Mouse (Mus musculus) kidney, adult 2 months (tissue): ENCODE results near the gene Sik3. TPM values are rescaled to one million over a fixed set of nuclear protein-coding genes. Genes with fewer than 3 reads are reported as not detected.

ENCODE experiments used
- DNase-seq: peaks from one replicate; pipeline ENCODE4 v3.0.0; 2021
- H3K27ac ChIP-seq: fragments of 200-500 bp; 2 replicates; pipeline ENCODE4 v1.5.1; 2012; ENCODE audit warnings: low read depth, low read length, control low read depth, inconsistent platforms; ENCODE audit not compliant: insufficient read depth
- H3K27me3 ChIP-seq: fragments of 200-500 bp; replicated peaks from 2 replicates; pipeline ENCODE4 v1.6.1; 2012; ENCODE audit warnings: mild to moderate bottlenecking, moderate library complexity, low read length, inconsistent platforms; ENCODE audit not compliant: control insufficient read depth, insufficient read depth
- H3K36me3 ChIP-seq: fragments of 200-500 bp; 2 replicates; pipeline ENCODE4 v1.6.1; 2012; ENCODE audit warnings: mild to moderate bottlenecking, moderate library complexity, low read length, inconsistent platforms; ENCODE audit not compliant: control insufficient read depth, insufficient read depth
- H3K4me1 ChIP-seq: fragments of 200-500 bp; 2 replicates; pipeline ENCODE4 v1.6.1; 2011; ENCODE audit warnings: low read length; ENCODE audit not compliant: control insufficient read depth, insufficient read depth
- H3K4me3 ChIP-seq: fragments of 200-500 bp; 2 replicates; pipeline ENCODE4 v1.5.1; 2011; ENCODE audit warnings: mild to moderate bottlenecking, low read depth, low read length, control low read depth; ENCODE audit not compliant: insufficient read depth
- CTCF ChIP-seq: fragments of 200-500 bp; conservative IDR thresholded peaks from 2 replicates; pipeline ENCODE4 v1.5.1; 2011; ENCODE audit warnings: low read depth, mild to moderate bottlenecking, control low read depth, low read length, moderate library complexity, mixed read lengths; ENCODE audit not compliant: insufficient read depth, insufficient read length
- POLR2A ChIP-seq: fragments of 200-500 bp; IDR thresholded peaks from one replicate; pipeline ENCODE4 v1.6.1; 2011; ENCODE audit warnings: low read depth, low read length, control low read depth
- WGBS: fragments of 180-500 bp; shearing (Covaris S2); methylation state at CpG from one replicate; pipeline ENCODE4 v1.1.7; 2018; 5-methylcytosine and 5-hydroxymethylcytosine counted together
- polyA plus RNA-seq: library from polyadenylated mRNA; depleted of rRNA; stranded (reverse); fragments of >200 nt; gene quantifications from 2 replicates; pipeline ENCODE4 v1.2.3, GENCODE M21; 2012

The Sik3 gene
- polyA plus RNA-seq, 1 experiment: 32.2 TPM

DNA sequence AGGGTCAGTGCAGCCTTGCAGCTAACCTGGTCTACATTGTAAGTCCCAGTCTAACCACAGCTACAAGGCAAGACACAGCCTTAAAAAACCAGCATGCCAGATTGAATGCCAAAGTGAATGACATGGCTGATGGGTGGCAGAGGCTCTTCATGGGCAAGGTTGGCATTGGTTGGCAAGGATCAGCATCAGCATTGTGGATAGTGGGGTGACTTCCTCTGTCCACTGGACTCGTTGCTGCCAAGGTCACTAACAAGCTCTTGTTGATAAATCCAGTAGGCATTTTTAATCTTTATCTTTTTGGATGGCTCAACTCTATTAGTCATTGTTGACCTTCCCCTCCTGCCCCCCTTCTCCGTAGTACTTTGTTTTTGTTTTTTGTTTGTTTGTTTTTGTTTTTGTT, 187.0 kb downstream of the Sik3 start:
- Histone ChIP-seq H3K4me3 (no peak overlapping the region), H3K4me1 (no peaks in the 10 kb centered on the region), H3K27ac (no peak overlapping the region), H3K27me3 (no peaks in the 10 kb centered on the region), H3K36me3 (peaks cover 7% of the 10 kb centered on the region)
- DNase-seq: no peak
- WGBS: 77% methylated on average over 2 of the region's 2 CpGs
- TF ChIP-seq POLR2A (no peak), CTCF (no peak)

DNA sequence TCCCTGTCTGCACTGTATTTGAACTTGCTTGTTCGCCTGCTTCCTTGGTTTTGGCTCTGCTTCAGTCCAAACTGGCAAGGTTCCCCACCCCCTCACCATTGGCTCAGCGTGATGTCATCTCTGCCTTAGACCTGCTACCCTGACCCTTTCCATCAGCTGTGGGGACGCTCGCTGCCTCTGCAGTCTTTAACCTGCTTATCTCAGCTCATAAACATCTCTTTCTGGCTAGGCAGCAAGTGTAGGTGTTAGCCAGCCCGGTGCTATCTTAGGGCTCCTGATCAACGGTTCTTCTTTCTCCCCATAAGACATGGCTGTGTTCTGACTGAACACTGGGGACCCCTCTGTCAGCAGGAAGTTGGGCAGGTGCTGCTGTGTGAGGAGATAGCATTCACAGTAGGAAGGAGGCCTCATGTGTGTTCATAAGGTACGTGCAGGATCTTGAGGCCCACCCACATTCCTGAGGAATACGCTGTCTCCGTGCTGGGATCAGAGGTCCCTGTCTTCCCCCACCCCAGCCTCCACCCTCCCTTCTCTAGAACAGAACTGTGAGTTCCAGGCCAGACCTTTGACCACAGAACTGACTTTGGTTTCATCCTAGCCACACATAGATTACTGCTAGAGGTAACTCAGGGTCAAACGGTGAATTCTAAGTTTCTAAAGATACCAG, 194.3 kb downstream of the Sik3 start:
- TF ChIP-seq CTCF: no peak
- TF ChIP-seq POLR2A: no peak
- Histone ChIP-seq H3K4me3 (no peak overlapping the region), H3K27me3 (no peaks in the 10 kb centered on the region), H3K27ac (peak overlapping the region; percentile 60), H3K36me3 (0 out of 2 replicates have a peak, but pooled peaks cover 3% of the 10 kb centered on the region), H3K4me1 (no peaks in the 10 kb centered on the region; the same call in 1 of the 2 replicates)
- 52% methylated on average over 10 of the region's 10 CpGs for WGBS
- peak; percentile 88 for DNase-seq

DNA sequence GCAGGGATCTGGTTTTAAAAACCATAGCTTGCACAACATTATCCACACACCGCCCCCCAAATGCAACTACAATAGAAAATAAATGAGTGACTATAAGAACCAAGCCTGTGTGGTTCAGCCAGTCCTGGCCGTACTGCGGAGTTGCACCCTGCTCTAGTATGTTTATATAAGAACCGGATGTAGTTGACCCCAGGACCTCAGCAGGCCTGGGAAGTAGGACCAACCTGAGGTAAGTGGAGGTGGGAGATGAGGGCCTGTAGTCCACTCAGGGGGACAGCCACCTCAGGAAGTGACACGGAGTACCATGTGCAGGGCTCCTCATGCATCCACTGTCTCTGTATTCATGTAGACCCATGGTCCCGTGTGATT, 194.9 kb downstream of the Sik3 start:
- 0 out of 2 replicates have a peak, but pooled peaks cover 3% of the 10 kb centered on the region for H3K36me3 ChIP-seq

DNA sequence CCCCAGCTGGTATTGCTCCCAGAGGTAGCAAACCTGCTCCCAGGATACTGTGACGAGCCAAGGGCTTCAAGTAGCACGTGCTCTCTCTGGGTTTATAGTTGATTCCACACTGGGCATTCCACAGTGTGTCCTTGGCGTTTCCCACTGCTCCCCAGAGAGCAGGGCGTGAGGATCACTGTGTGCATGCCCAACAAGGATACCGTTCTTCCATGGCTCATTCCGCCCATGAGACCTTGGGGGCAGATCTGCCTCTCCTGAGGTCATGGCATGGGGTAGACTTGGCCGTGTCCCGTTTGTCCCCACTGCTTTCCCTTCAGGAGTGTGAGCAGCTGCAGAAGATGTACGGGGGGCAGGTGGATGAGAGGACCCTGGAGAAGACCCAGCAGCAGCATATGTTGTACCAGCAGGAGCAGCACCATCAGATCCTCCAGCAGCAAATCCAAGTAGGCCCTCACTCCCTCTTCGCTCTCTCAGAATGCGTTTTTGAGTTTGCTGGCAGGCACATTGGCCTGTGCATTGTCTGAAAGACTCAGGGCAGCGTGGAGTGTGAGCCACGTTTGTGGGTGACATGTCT, 195.9 kb downstream of the Sik3 start:
- DNase-seq: no peak
- WGBS: 83% methylated on average over 13 of the region's 13 CpGs
- no peak overlapping the region for H3K27ac ChIP-seq
- H3K27me3 ChIP-seq: no peaks in the 10 kb centered on the region
- no peak overlapping the region for H3K4me3 ChIP-seq
- no peak for TF ChIP-seq CTCF
- no peak for TF ChIP-seq POLR2A
- H3K36me3 ChIP-seq: 0 out of 2 replicates have a peak, but pooled peaks cover 3% of the 10 kb centered on the region
- H3K4me1 ChIP-seq: no peaks in the 10 kb centered on the region; the same call in 1 of the 2 replicates

More for the DNA sequence above, 194.9 kb downstream of the Sik3 start:
- no peaks in the 10 kb centered on the region for H3K27me3 ChIP-seq
- H3K27ac ChIP-seq: 0 out of 2 replicates have a peak overlapping the region, but pooled peaks have one; percentile 37
- no peak for DNase-seq
- no peak overlapping the region for H3K4me3 ChIP-seq
- TF ChIP-seq POLR2A: no peak
- no peak for TF ChIP-seq CTCF
- H3K4me1 ChIP-seq: no peaks in the 10 kb centered on the region; the same call in 1 of the 2 replicates
- WGBS: 57% methylated on average over 6 of the region's 6 CpGs

DNA sequence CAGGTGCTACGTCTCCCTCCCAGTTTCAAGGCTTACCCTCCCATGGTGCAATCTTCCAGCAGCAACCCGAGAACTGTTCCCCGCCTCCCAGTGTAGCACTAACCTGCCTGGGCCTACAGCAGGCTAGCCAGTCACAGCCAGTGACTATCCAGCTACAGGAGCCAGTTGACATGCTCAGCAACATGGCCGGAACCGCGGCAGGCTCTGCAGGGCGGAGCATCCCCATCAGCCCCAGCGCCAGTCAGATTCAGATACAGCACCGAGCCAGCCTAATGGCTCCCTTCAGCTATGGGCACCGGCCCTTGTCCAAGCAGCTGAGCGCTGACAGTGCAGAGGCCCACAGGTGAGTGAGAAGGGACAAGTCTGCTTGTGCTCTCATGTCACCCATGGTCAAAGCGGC, 197.9 kb downstream of the Sik3 start:
- WGBS: 90% methylated on average over 12 of the region's 12 CpGs
- TF ChIP-seq CTCF (no peak), POLR2A (no peak)
- no peaks in the 10 kb centered on the region for H3K27me3 ChIP-seq
- no peaks in the 10 kb centered on the region for H3K36me3 ChIP-seq
- no peaks in the 10 kb centered on the region; the same call in 1 of the 2 replicates for H3K4me1 ChIP-seq
- H3K27ac ChIP-seq: no peak overlapping the region
- no peak overlapping the region for H3K4me3 ChIP-seq
- no peak for DNase-seq

DNA sequence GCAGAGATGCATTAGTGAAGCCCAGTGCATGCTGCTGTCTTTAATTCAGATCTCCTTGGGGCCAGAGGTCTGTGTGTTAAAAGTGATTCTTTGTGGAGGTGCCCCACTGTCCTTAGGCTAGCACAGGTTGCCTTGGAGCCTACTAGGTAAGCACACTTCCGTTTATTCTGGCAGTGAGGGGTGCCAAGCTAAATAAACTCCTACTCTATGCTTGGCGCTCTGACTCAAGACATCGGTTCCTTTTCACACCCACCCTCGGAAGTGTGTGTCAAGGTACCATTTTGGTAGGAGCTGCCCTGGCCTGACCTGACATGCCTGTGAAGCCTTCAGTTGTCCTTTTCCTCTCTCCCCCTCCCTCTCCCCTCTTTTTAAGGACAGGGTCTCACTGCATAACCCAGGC, 201.7 kb downstream of the Sik3 start:
- TF ChIP-seq CTCF: no peak
- TF ChIP-seq POLR2A: no peak
- Histone ChIP-seq H3K4me1 (no peaks in the 10 kb centered on the region), H3K27me3 (no peaks in the 10 kb centered on the region), H3K4me3 (no peak overlapping the region), H3K27ac (no peak overlapping the region), H3K36me3 (no peaks in the 10 kb centered on the region)
- WGBS: 66% methylated on average over 4 of the region's 4 CpGs
- DNase-seq: no peak

DNA sequence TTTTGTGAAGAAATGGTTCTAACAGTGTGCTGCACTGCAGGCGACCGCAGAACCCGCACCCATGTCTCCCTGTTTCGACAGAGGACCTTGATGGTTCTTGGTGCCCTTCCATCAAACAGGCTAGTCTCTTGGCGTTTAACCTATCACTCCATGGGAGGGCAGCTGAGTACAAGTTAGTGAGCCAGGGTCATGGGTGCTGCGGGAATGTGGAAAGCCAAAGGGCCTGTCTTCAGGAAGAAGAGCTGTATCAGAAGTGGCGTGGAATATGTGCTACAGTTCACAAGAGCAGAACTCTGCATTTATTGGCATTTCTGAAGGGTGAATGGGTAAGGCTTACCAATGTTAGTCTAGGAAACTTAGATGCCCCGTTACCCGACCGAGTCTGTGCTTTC, 202.3 kb downstream of the Sik3 start:
- Histone ChIP-seq H3K36me3 (no peaks in the 10 kb centered on the region; the same call in 1 of the 2 replicates), H3K4me3 (no peak overlapping the region), H3K27me3 (no peaks in the 10 kb centered on the region), H3K4me1 (no peaks in the 10 kb centered on the region), H3K27ac (no peak overlapping the region)
- 87% methylated on average over 10 of the region's 10 CpGs for WGBS
- DNase-seq: no peak
- TF ChIP-seq POLR2A: no peak
- TF ChIP-seq CTCF: no peak
